Mouse (Mus musculus) stomach, postnatal 0 days (tissue): ENCODE results near the gene Sema6d.

Source experiments
- CTCF ChIP-seq: IDR thresholded peaks from 2 replicates; pipeline ENCODE4 v1.5.1; 2016; ENCODE audit warnings: antibody characterized with exemption, low read depth, mild to moderate bottlenecking, moderate library complexity
- EP300 ChIP-seq: optimal IDR thresholded peaks from 2 replicates; pipeline ENCODE3; 2016; ENCODE audit warnings: antibody characterized with exemption

- TF ChIP-seq CTCF, result no peak
- TF ChIP-seq EP300, result no peak
Measured at GRCm38 (mm10) chr2:124627664-124628063, 537.9 kb downstream of the Sema6d start.
